Mouse (Mus musculus) erythroblast, embryonic 14.5 days (primary cell): Measurements from ENCODE around the gene Ap4b1. TPM values are rescaled to one million over a fixed set of nuclear protein-coding genes. Genes with fewer than 3 reads are reported as not detected.
"Not testable (repeated sequence)": the region's sequence is repeated elsewhere in the genome, so short reads cannot be mapped to it uniquely, and the experiment has no call there.

Source experiments
- H3K27me3 ChIP-seq: 2 replicates; pipeline ENCODE4 v1.6.1; 2012; ENCODE audit warnings: inconsistent platforms; ENCODE audit not compliant: control insufficient read depth
- H3K36me3 ChIP-seq: 2 replicates; pipeline ENCODE4 v1.6.1; 2012; ENCODE audit warnings: mild to moderate bottlenecking, inconsistent platforms; ENCODE audit not compliant: control insufficient read depth
- H3K4me1 ChIP-seq: 2 replicates; pipeline ENCODE4 v1.6.1; 2012; ENCODE audit warnings: inconsistent platforms; ENCODE audit not compliant: control insufficient read depth
- H3K4me3 ChIP-seq: replicated peaks from 2 replicates; pipeline ENCODE3; 2012; ENCODE audit warnings: moderate library complexity, mild to moderate bottlenecking, inconsistent platforms
- H3K9me3 ChIP-seq: 2 replicates; pipeline ENCODE4 v1.6.1; 2012; ENCODE audit warnings: low read length, inconsistent platforms, mixed read lengths; ENCODE audit not compliant: control insufficient read depth
- GATA1 ChIP-seq: IDR thresholded peaks from 2 replicates; pipeline ENCODE4 v1.6.1; 2012; ENCODE audit warnings: low read length, inconsistent platforms, mixed read lengths
- TAL1 ChIP-seq: IDR thresholded peaks from 3 replicates; pipeline ENCODE4 v1.6.1; 2012; ENCODE audit warnings: low read length, inconsistent platforms, mixed read lengths
- polyA plus RNA-seq: library from polyadenylated mRNA; stranded (reverse); fragments of >175 nt; gene quantifications from 2 replicates; pipeline ENCODE4 v1.2.3, GENCODE M21; 2012

Ap4b1 gene
- polyA plus RNA-seq, 1 experiment, result 0.12 TPM

GRCm38 (mm10) chr3:103831146-103831545, 21.8 kb downstream of the Ap4b1 start:
- Histone ChIP-seq H3K27me3 (no peaks in the 10 kb centered on the region), H3K4me3 (no peak overlapping the region), H3K36me3 (peaks cover 16% of the 10 kb centered on the region), H3K9me3 (no peaks in the 10 kb centered on the region), H3K4me1 (peaks cover 25% of the 10 kb centered on the region)
- TF ChIP-seq GATA1 (no peak), TAL1 (no peak)

GRCm38 (mm10) chr3:103832426-103832825, 23.1 kb downstream of the Ap4b1 start, which contains the start of gene Bcl2l15:
Gene Bcl2l15, plus strand, starts transcription at chr3:103832601.
- Histone ChIP-seq H3K4me3 (peak within 1 kb of the TSS; percentile 3), H3K9me3 (no peaks in the 10 kb centered on the region)
- no peak for TF ChIP-seq TAL1
- no peak for TF ChIP-seq GATA1

GRCm38 (mm10) chr3:103834001-103834400, 24.7 kb downstream of the Ap4b1 start:
- peaks cover 5% of the 10 kb centered on the region for H3K36me3 ChIP-seq
- H3K9me3 ChIP-seq, result no peaks in the 10 kb centered on the region
- H3K4me1 ChIP-seq, result peaks cover 25% of the 10 kb centered on the region
- TF ChIP-seq TAL1, result no peak
- no peak for TF ChIP-seq GATA1
- H3K27me3 ChIP-seq, result no peaks in the 10 kb centered on the region
- no peak overlapping the region for H3K4me3 ChIP-seq

More at GRCm38 (mm10) chr3:103832426-103832825, 23.1 kb downstream of the Ap4b1 start, which contains the start of gene Bcl2l15:
- peaks cover 8% of the 10 kb centered on the region for H3K36me3 ChIP-seq
- H3K27me3 ChIP-seq, result no peaks in the 10 kb centered on the region
- H3K4me1 ChIP-seq, result peaks cover 25% of the 10 kb centered on the region

GRCm38 (mm10) chr3:103835272-103835950, 26.1 kb downstream of the Ap4b1 start:
- H3K4me3 ChIP-seq, result no peak overlapping the region
- H3K27me3 ChIP-seq, result no peaks in the 10 kb centered on the region
- TF ChIP-seq TAL1 (no peak), GATA1 (no peak)
- H3K4me1 ChIP-seq, result peaks cover 25% of the 10 kb centered on the region
- no peaks in the 10 kb centered on the region for H3K9me3 ChIP-seq
- peaks cover 9% of the 10 kb centered on the region for H3K36me3 ChIP-seq

- H3K36me3 ChIP-seq, result peaks cover 9% of the 10 kb centered on the region
- H3K9me3 ChIP-seq, result no peaks in the 10 kb centered on the region
- TF ChIP-seq GATA1, result no peak
- TF ChIP-seq TAL1, result no peak
Observed at GRCm38 (mm10) chr3:103835951-103836310, 26.6 kb downstream of the Ap4b1 start.

GRCm38 (mm10) chr3:103836453-103836852, 27.1 kb downstream of the Ap4b1 start:
- Histone ChIP-seq H3K4me3 (no peak overlapping the region), H3K9me3 (no peaks in the 10 kb centered on the region), H3K27me3 (no peaks in the 10 kb centered on the region), H3K36me3 (peaks cover 9% of the 10 kb centered on the region), H3K4me1 (peaks cover 20% of the 10 kb centered on the region)
- no peak for TF ChIP-seq GATA1
- no peak for TF ChIP-seq TAL1

More at GRCm38 (mm10) chr3:103835951-103836310, 26.6 kb downstream of the Ap4b1 start:
- Histone ChIP-seq H3K4me3 (no peak overlapping the region), H3K4me1 (peaks cover 25% of the 10 kb centered on the region), H3K27me3 (no peaks in the 10 kb centered on the region)

- peaks cover 7% of the 10 kb centered on the region; the same call in 1 of the 2 replicates for H3K36me3 ChIP-seq
- H3K4me3 ChIP-seq, result no peak overlapping the region
- H3K27me3 ChIP-seq, result no peaks in the 10 kb centered on the region
- TF ChIP-seq GATA1 (no peak), TAL1 (no peak)
- no peaks in the 10 kb centered on the region for H3K4me1 ChIP-seq
- H3K9me3 ChIP-seq, result no peaks in the 10 kb centered on the region
Observed at GRCm38 (mm10) chr3:103839711-103840110, 30.4 kb downstream of the Ap4b1 start.

GRCm38 (mm10) chr3:103840195-103840594, 30.9 kb downstream of the Ap4b1 start:
- not testable (repeated sequence) for H3K27me3 ChIP-seq, H3K9me3 ChIP-seq, H3K36me3 ChIP-seq, H3K4me3 ChIP-seq, H3K4me1 ChIP-seq

GRCm38 (mm10) chr3:103840946-103841345, 31.6 kb downstream of the Ap4b1 start:
- not testable (repeated sequence) for H3K27me3 ChIP-seq, H3K4me1 ChIP-seq, H3K9me3 ChIP-seq, H3K4me3 ChIP-seq, H3K36me3 ChIP-seq

- Histone ChIP-seq H3K27me3 (no peaks in the 10 kb centered on the region), H3K9me3 (no peaks in the 10 kb centered on the region), H3K4me3 (no peak overlapping the region), H3K36me3 (no peaks in the 10 kb centered on the region), H3K4me1 (no peaks in the 10 kb centered on the region)
- TF ChIP-seq GATA1, result 0 out of 2 replicates have a peak, but pooled peaks have one; percentile 9
- no peak for TF ChIP-seq TAL1
Observed at GRCm38 (mm10) chr3:103850644-103851363, 41.5 kb downstream of the Ap4b1 start.
